Mouse (Mus musculus) testis, adult 2 months (tissue): ENCODE results near the gene Eps8. TPM values are rescaled to one million over a fixed set of nuclear protein-coding genes. Genes with fewer than 3 reads are reported as not detected.

Experiments
- H3K27ac ChIP-seq: fragments of 200-500 bp; 2 replicates; pipeline ENCODE4 v1.5.1; 2012; ENCODE audit warnings: low read depth, low read length; ENCODE audit not compliant: control insufficient read depth, insufficient read depth
- H3K27me3 ChIP-seq: fragments of 200-500 bp; 2 replicates; pipeline ENCODE4 v1.6.1; 2012; ENCODE audit warnings: mild to moderate bottlenecking, low read length, moderate library complexity; ENCODE audit not compliant: control insufficient read depth, insufficient read depth
- H3K36me3 ChIP-seq: fragments of 200-500 bp; 2 replicates; pipeline ENCODE4 v1.6.1; 2012; ENCODE audit warnings: mild to moderate bottlenecking, low read length; ENCODE audit not compliant: control insufficient read depth, insufficient read depth
- H3K4me1 ChIP-seq: fragments of 200-500 bp; 2 replicates; pipeline ENCODE4 v1.6.1; 2012; ENCODE audit warnings: low read length; ENCODE audit not compliant: control insufficient read depth, insufficient read depth
- H3K4me3 ChIP-seq: fragments of 200-500 bp; 2 replicates; pipeline ENCODE4 v1.5.1; 2012; ENCODE audit warnings: low read depth, mild to moderate bottlenecking, low read length, moderate library complexity, mixed read lengths; ENCODE audit not compliant: control insufficient read depth
- CTCF ChIP-seq: fragments of 200-500 bp; IDR thresholded peaks from 2 replicates; pipeline ENCODE4 v1.5.1; 2012; ENCODE audit warnings: low read depth, mild to moderate bottlenecking, inconsistent platforms, low read length, moderate library complexity; ENCODE audit not compliant: control insufficient read depth, insufficient read depth, insufficient replicate concordance
- POLR2A ChIP-seq: fragments of 200-500 bp; IDR thresholded peaks from 2 replicates; pipeline ENCODE4 v1.6.1; 2012; ENCODE audit warnings: low read depth, mild to moderate bottlenecking, inconsistent platforms, low read length, moderate library complexity; ENCODE audit not compliant: control insufficient read depth
- polyA plus RNA-seq: library from polyadenylated mRNA; depleted of rRNA; stranded (reverse); fragments of >200 nt; gene quantifications from 2 replicates; pipeline ENCODE4 v1.2.3, GENCODE M21; 2012

The Eps8 gene
- polyA plus RNA-seq, 1 experiment: 5.4 TPM

GRCm38 (mm10) chr6:137673301-137673700, 18.6 kb upstream of the Eps8 start:
- TF ChIP-seq CTCF (no peak), POLR2A (no peak)
- Histone ChIP-seq H3K27ac (no peak overlapping the region), H3K4me1 (no peaks in the 10 kb centered on the region; the same call in 1 of the 2 replicates), H3K36me3 (no peaks in the 10 kb centered on the region), H3K4me3 (no peak overlapping the region), H3K27me3 (no peaks in the 10 kb centered on the region)

GRCm38 (mm10) chr6:137671561-137671960, 16.9 kb upstream of the Eps8 start:
- Histone ChIP-seq H3K4me1 (no peaks in the 10 kb centered on the region; the same call in 1 of the 2 replicates), H3K27ac (no peak overlapping the region)
- TF ChIP-seq POLR2A: no peak
- TF ChIP-seq CTCF: no peak

GRCm38 (mm10) chr6:137670820-137671219, 16.1 kb upstream of the Eps8 start:
- Histone ChIP-seq H3K36me3 (no peaks in the 10 kb centered on the region), H3K4me3 (no peak overlapping the region), H3K27ac (no peak overlapping the region), H3K4me1 (no peaks in the 10 kb centered on the region; the same call in 1 of the 2 replicates), H3K27me3 (no peaks in the 10 kb centered on the region)
- TF ChIP-seq POLR2A: no peak
- no peak for TF ChIP-seq CTCF

More at GRCm38 (mm10) chr6:137671561-137671960, 16.9 kb upstream of the Eps8 start:
- H3K27me3 ChIP-seq: no peaks in the 10 kb centered on the region
- no peaks in the 10 kb centered on the region for H3K36me3 ChIP-seq
- no peak overlapping the region for H3K4me3 ChIP-seq

- Histone ChIP-seq H3K36me3 (no peaks in the 10 kb centered on the region), H3K4me1 (no peaks in the 10 kb centered on the region; the same call in 1 of the 2 replicates), H3K27ac (no peak overlapping the region), H3K27me3 (no peaks in the 10 kb centered on the region), H3K4me3 (no peak overlapping the region)
- no peak for TF ChIP-seq CTCF
- TF ChIP-seq POLR2A: no peak
These were observed 15.2 kb upstream of the Eps8 start for GRCm38 (mm10) chr6:137669876-137670275.

- Histone ChIP-seq H3K27ac (no peak overlapping the region), H3K36me3 (no peaks in the 10 kb centered on the region), H3K4me1 (no peaks in the 10 kb centered on the region; the same call in 1 of the 2 replicates), H3K27me3 (no peaks in the 10 kb centered on the region), H3K4me3 (no peak overlapping the region)
- no peak for TF ChIP-seq CTCF
- TF ChIP-seq POLR2A: no peak
These were observed 14.8 kb upstream of the Eps8 start for GRCm38 (mm10) chr6:137669433-137669832.

GRCm38 (mm10) chr6:137668331-137668730, 13.7 kb upstream of the Eps8 start:
- no peak for TF ChIP-seq POLR2A
- no peak for TF ChIP-seq CTCF

GRCm38 (mm10) chr6:137667665-137668064, 13.0 kb upstream of the Eps8 start:
- no peaks in the 10 kb centered on the region for H3K27me3 ChIP-seq
- H3K4me3 ChIP-seq: no peak overlapping the region
- no peaks in the 10 kb centered on the region for H3K4me1 ChIP-seq
- no peak overlapping the region for H3K27ac ChIP-seq
- no peak for TF ChIP-seq CTCF
- TF ChIP-seq POLR2A: no peak
- no peaks in the 10 kb centered on the region for H3K36me3 ChIP-seq

More at GRCm38 (mm10) chr6:137668331-137668730, 13.7 kb upstream of the Eps8 start:
- Histone ChIP-seq H3K4me1 (no peaks in the 10 kb centered on the region; the same call in 1 of the 2 replicates), H3K36me3 (no peaks in the 10 kb centered on the region), H3K27ac (no peak overlapping the region), H3K27me3 (no peaks in the 10 kb centered on the region), H3K4me3 (no peak overlapping the region)

GRCm38 (mm10) chr6:137664936-137665335, 10.3 kb upstream of the Eps8 start:
- no peak overlapping the region for H3K4me3 ChIP-seq
- H3K27ac ChIP-seq: no peak overlapping the region
- peaks cover 2% of the 10 kb centered on the region; the same call in 1 of the 2 replicates for H3K4me1 ChIP-seq
- H3K27me3 ChIP-seq: no peaks in the 10 kb centered on the region
- no peaks in the 10 kb centered on the region for H3K36me3 ChIP-seq
- TF ChIP-seq CTCF: no peak
- no peak for TF ChIP-seq POLR2A
